Mouse (Mus musculus): ENCODE measurements around the gene Sept8.
"Not testable (repeated sequence)": the region's sequence is repeated elsewhere in the genome, so short reads cannot be mapped to it uniquely, and the experiment has no call there.

Gene Sept8

GRCm38 (mm10) chr11:53528397-53529252 lies 9.6 kb downstream of the Sept8 start:
- DNase-seq: no peak

- peak; percentile 59 to 68 for DNase-seq
Observed at GRCm38 (mm10) chr11:53529253-53529557, 10.1 kb downstream of the Sept8 start.

- no peak for DNase-seq
Observed at GRCm38 (mm10) chr11:53530001-53530400, 10.9 kb downstream of the Sept8 start.

- no peak for DNase-seq
Observed at GRCm38 (mm10) chr11:53531578-53532230, 12.6 kb downstream of the Sept8 start.

- DNase-seq: no peak
Observed at GRCm38 (mm10) chr11:53532231-53532620, 13.2 kb downstream of the Sept8 start.

- peak in 1 of 2 experiments; percentile 21 for DNase-seq
Observed at GRCm38 (mm10) chr11:53539002-53539491, 20.0 kb downstream of the Sept8 start.

GRCm38 (mm10) chr11:53540394-53540793 lies 21.3 kb downstream of the Sept8 start:
- DNase-seq: no peak

- DNase-seq: no peak
Observed at GRCm38 (mm10) chr11:53541222-53541621, 22.2 kb downstream of the Sept8 start.

- no peak for DNase-seq
Observed at GRCm38 (mm10) chr11:53543021-53543420, 24.0 kb downstream of the Sept8 start.

GRCm38 (mm10) chr11:53546271-53546670 lies 27.2 kb downstream of the Sept8 start:
- DNase-seq: no peak

- no peak for DNase-seq
Observed at GRCm38 (mm10) chr11:53547566-53547965, 28.5 kb downstream of the Sept8 start.

GRCm38 (mm10) chr11:53548036-53548605 lies 29.1 kb downstream of the Sept8 start:
- DNase-seq: no peak

- no peak for DNase-seq
Observed at GRCm38 (mm10) chr11:53550714-53551113, 31.7 kb downstream of the Sept8 start.

- peak; percentile 56 to 57 for DNase-seq
Observed at GRCm38 (mm10) chr11:53551754-53552153, 32.7 kb downstream of the Sept8 start.

- DNase-seq: not testable (repeated sequence)
Observed at GRCm38 (mm10) chr11:53556529-53556928, 37.5 kb downstream of the Sept8 start.

GRCm38 (mm10) chr11:53557992-53558391 lies 38.9 kb downstream of the Sept8 start:
- DNase-seq: not testable (repeated sequence)

GRCm38 (mm10) chr11:53559980-53560379 lies 40.9 kb downstream of the Sept8 start:
- DNase-seq: not testable (repeated sequence)

GRCm38 (mm10) chr11:53561986-53562385 lies 42.9 kb downstream of the Sept8 start:
- no peak for DNase-seq

GRCm38 (mm10) chr11:53566646-53567045 lies 47.6 kb downstream of the Sept8 start:
- no peak for DNase-seq

GRCm38 (mm10) chr11:53567224-53568014 lies 48.4 kb downstream of the Sept8 start, which contains the start of gene Kif3a:
TSS of gene Kif3a (plus strand) at chr11:53567379.
- peak; percentile 96 to 97 for DNase-seq

GRCm38 (mm10) chr11:53580562-53580961 lies 61.5 kb downstream of the Sept8 start:
- no peak for DNase-seq

GRCm38 (mm10) chr11:53583151-53583550 lies 64.1 kb downstream of the Sept8 start:
- peak in 1 of 2 experiments; percentile 15 for DNase-seq

GRCm38 (mm10) chr11:53584849-53585248 lies 65.8 kb downstream of the Sept8 start:
- peak in 1 of 2 experiments; percentile 34 for DNase-seq

All from kidney, postnatal 4 days (tissue).